Mouse (Mus musculus) small intestine, adult 2 months (tissue): ENCODE data around the gene Slc22a12.

Experiments used
- CTCF ChIP-seq: fragments of 200-500 bp; IDR thresholded peaks from 2 replicates; pipeline ENCODE4 v1.5.1; 2012; ENCODE audit warnings: low read depth, mild to moderate bottlenecking, control low read depth, inconsistent platforms, low read length, moderate library complexity, mixed read lengths; ENCODE audit not compliant: insufficient replicate concordance, insufficient read length; ENCODE audit errors: extremely low read depth
- POLR2A ChIP-seq: fragments of 200-500 bp; IDR thresholded peaks from 2 replicates; pipeline ENCODE4 v1.6.1; 2012; ENCODE audit warnings: low read depth, mild to moderate bottlenecking, control low read depth, inconsistent platforms, low read length, moderate library complexity

- TF ChIP-seq CTCF (no peak), POLR2A (no peak)
Observed at GRCm38 (mm10) chr19:6507393-6507792, 35.4 kb downstream of the Slc22a12 start.
